Mouse (Mus musculus) limb, embryonic 11.5 days (tissue): ENCODE measurements around the gene Ptprcap. TPM values are rescaled to one million over a fixed set of nuclear protein-coding genes. Genes with fewer than 3 reads are reported as not detected.

Experiments used
- polyA plus RNA-seq: library from polyadenylated mRNA; unstranded; fragments of >200 nt; fragmentation: Nextera tagmentation; extraction: Ambion mirVana; gene quantifications from 2 replicates; pipeline ENCODE4 v1.2.1, GENCODE M21; 2014

Gene Ptprcap
- polyA plus RNA-seq, 1 experiment from 2014 or later, result 1.5 TPM

Other genes starting within 250 kb of the Ptprcap start
- 27.3 and 28.8 TPM in 2 replicates for gene Tcirg1, start 246.5 kb upstream of the Ptprcap start, polyA plus RNA-seq
- gene Ndufs8, start 240.8 kb upstream of the Ptprcap start, polyA plus RNA-seq, result 259 and 263 TPM in 2 replicates
- 0.47 and 0.67 TPM in 2 replicates for gene Aldh3b1, start 223.8 kb upstream of the Ptprcap start, polyA plus RNA-seq
- 6.0 and 7.1 TPM in 2 replicates for gene Unc93b1, start 218.4 kb upstream of the Ptprcap start, polyA plus RNA-seq
- gene Aldh3b3, start 195.0 kb upstream of the Ptprcap start, polyA plus RNA-seq, result not detected in 2 replicates
- 2.6 TPM in 2 replicates for gene Aldh3b2, start 181.3 kb upstream of the Ptprcap start, polyA plus RNA-seq
- gene Acy3, start 167.0 kb upstream of the Ptprcap start, polyA plus RNA-seq, result 3.3 and 4.3 TPM in 2 replicates
- 0.08 TPM in 1 of 2 replicates, not detected in the other for gene Tbx10, start 160.9 kb upstream of the Ptprcap start, polyA plus RNA-seq
- 29.7 and 32.6 TPM in 2 replicates for gene Nudt8, start 153.0 kb upstream of the Ptprcap start, polyA plus RNA-seq
- gene Gm49405, start 153.0 kb upstream of the Ptprcap start, polyA plus RNA-seq, result 2.5 TPM in 2 replicates
- gene Doc2g, start 150.3 kb upstream of the Ptprcap start, polyA plus RNA-seq, result 4.1 TPM in 2 replicates
- gene Ndufv1, start 140.8 kb upstream of the Ptprcap start, polyA plus RNA-seq, result 198 and 208 TPM in 2 replicates
- gene Gstp1, start 115.6 kb upstream of the Ptprcap start, polyA plus RNA-seq, result 437 and 462 TPM in 2 replicates
- gene Gstp2, start 107.6 kb upstream of the Ptprcap start, polyA plus RNA-seq, result 1.1 TPM in 2 replicates
- 0.23 TPM in 1 of 2 replicates, not detected in the other for gene Gstp3, start 94.0 kb upstream of the Ptprcap start, polyA plus RNA-seq
- gene Cabp2, start 72.0 kb upstream of the Ptprcap start, polyA plus RNA-seq, result not detected in 2 replicates
- gene Cdk2ap2, start 56.4 kb upstream of the Ptprcap start, polyA plus RNA-seq, result 77.5 and 81.6 TPM in 2 replicates
- 4.8 and 5.8 TPM in 2 replicates for gene Pitpnm1, start 53.6 kb upstream of the Ptprcap start, polyA plus RNA-seq
- gene Aip, start 27.7 kb upstream of the Ptprcap start, polyA plus RNA-seq, result 91.2 and 93.7 TPM in 2 replicates
- not detected in 2 replicates for gene Gpr152, start 13.8 kb upstream of the Ptprcap start, polyA plus RNA-seq
- not detected in 2 replicates for gene Cabp4, start 9.6 kb upstream of the Ptprcap start, polyA plus RNA-seq
- 116 and 124 TPM in 2 replicates for gene Coro1b, start 5.0 kb upstream of the Ptprcap start, polyA plus RNA-seq
- 44.7 and 48.9 TPM in 2 replicates for gene Rps6kb2, start 9.8 kb downstream of the Ptprcap start, polyA plus RNA-seq
- 2.1 TPM in 2 replicates for gene Carns1, start 21.9 kb downstream of the Ptprcap start, polyA plus RNA-seq
- 0.89 and 1.2 TPM in 2 replicates for gene Tbc1d10c, start 37.7 kb downstream of the Ptprcap start, polyA plus RNA-seq
- 952 and 995 TPM in 2 replicates for gene Ppp1ca, start 38.5 kb downstream of the Ptprcap start, polyA plus RNA-seq
- 52.5 and 54.9 TPM in 2 replicates for gene Rad9a, start 48.1 kb downstream of the Ptprcap start, polyA plus RNA-seq
- gene Clcf1, start 60.6 kb downstream of the Ptprcap start, polyA plus RNA-seq, result 5.0 and 7.4 TPM in 2 replicates
- not detected in 2 replicates for gene AC109138.7, start 60.8 kb downstream of the Ptprcap start, polyA plus RNA-seq
- 11.5 and 12.6 TPM in 2 replicates for gene Pold4, start 78.3 kb downstream of the Ptprcap start, polyA plus RNA-seq
- 4.2 and 4.4 TPM in 2 replicates for gene Ssh3, start 115.6 kb downstream of the Ptprcap start, polyA plus RNA-seq
- gene Ankrd13d, start 129.5 kb downstream of the Ptprcap start, polyA plus RNA-seq, result 5.6 and 7.5 TPM in 2 replicates
- 15.4 and 16.6 TPM in 2 replicates for gene Grk2, start 152.6 kb downstream of the Ptprcap start, polyA plus RNA-seq
- 61.0 and 69.3 TPM in 2 replicates for gene Kdm2a, start 244.7 kb downstream of the Ptprcap start, polyA plus RNA-seq